ENCODE assay signal across 9 mouse cellular contexts in the genomic region with DNA sequence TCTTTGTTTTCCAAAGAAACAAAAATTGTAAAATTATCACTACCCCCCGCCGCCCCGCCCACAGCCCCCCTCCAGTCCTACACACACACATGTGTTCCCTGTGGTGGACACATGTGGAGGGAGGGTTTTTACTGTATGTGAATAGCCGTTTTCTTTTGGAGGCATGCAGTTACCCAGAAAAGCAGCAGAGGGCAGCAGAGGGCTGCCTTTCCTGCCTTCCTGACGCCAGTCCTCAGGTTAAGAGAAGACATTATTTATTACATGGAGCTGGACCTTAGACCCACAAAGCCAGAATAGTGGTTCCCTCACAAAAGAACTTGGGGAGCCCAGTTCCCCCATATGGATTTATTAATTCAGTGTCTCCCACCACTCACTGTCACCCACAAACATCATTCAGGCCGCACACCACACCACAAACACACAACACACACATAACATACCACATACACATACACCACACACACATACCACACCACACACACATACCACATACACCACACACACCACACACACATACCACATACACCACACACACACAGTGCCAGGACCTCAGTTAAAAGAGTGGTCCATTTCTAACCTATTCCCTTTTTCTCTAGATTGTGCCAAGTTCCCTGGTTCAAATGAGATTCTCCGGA. TPM values are rescaled to one million over a fixed set of nuclear protein-coding genes. Genes with fewer than 3 reads are reported as not detected.
A peak's percentile ranks its signal among the peaks of the same experiment; 100 is the strongest.
DNase-seq lines count a peak whose midpoint lies in the region; ATAC-seq and TF ChIP-seq lines count a peak whose summit lies in the region.
"Had no signal": no experiment of that assay in that cellular context is flagged by ENCODE, and none has a peak within 500 bp of the region (broad histone marks: within the 10 kb centered on the region; RNA-seq: fewer than 3 reads in every experiment).

No protein-coding gene starts in this region.

- H3K4me3 ChIP-seq in forebrain, embryonic 12.5 days (replicated peaks), result no peak overlapping the region
- no peak overlapping the region for H3K4me3 ChIP-seq in olfactory bulb, adult 2 months (ENCODE audit: insufficient read depth, low read depth, low read length)
- H3K4me3 ChIP-seq: limb, embryonic 15.5 days had no signal

- peak; percentile 64 for DNase-seq in ES-CJ7 (ENCODE audit: low read depth, low spot score)
- DNase-seq in c-Kit-positive CD71-positive TER-119-negative erythroid progenitor cells, embryonic 14.5 days (ENCODE audit: low read depth), result peak; percentile 54
- peak; percentile 75 to 80 for DNase-seq in heart, postnatal 14 days
- peak; percentile 53 to 87 for DNase-seq in layer of hippocampus, adult 18-20 months (ENCODE audit: low spot score in 2 of 2)
- peak; percentile 68 to 74 for DNase-seq in lung, adult 18-20 months
- peak; percentile 13 for DNase-seq in testis, postnatal 14 days (ENCODE audit: low spot score)

- 25% methylated on average over 7 of the region's 7 CpGs for WGBS in forebrain, embryonic 12.5 days
- 22% methylated on average over 7 of the region's 7 CpGs for WGBS in olfactory bulb, adult 2 months

- ATAC-seq in forebrain, embryonic 12.5 days (ENCODE audit: low FRiP score), result peak; percentile 76

- H3K4me2 ChIP-seq in forebrain, embryonic 12.5 days, result no peak overlapping the region
- H3K4me2 ChIP-seq: limb, embryonic 15.5 days had no signal

- H3K9me3 ChIP-seq in forebrain, embryonic 12.5 days, result no peaks in the 10 kb centered on the region
- H3K9me3 ChIP-seq: limb, embryonic 15.5 days had no signal

- peaks cover 23% of the 10 kb centered on the region for H3K27me3 ChIP-seq in forebrain, embryonic 12.5 days

- no peak overlapping the region for H3K9ac ChIP-seq in forebrain, embryonic 12.5 days
- H3K9ac ChIP-seq: limb, embryonic 15.5 days had no signal

- TF ChIP-seq CTCF in olfactory bulb, adult 2 months (IDR thresholded peaks at IDR 0.05; ENCODE audit: insufficient read depth, low read depth, low read length), result peak; percentile 78

- TF ChIP-seq POLR2A in olfactory bulb, adult 2 months (IDR thresholded peaks at IDR 0.05; ENCODE audit: insufficient read depth, low read depth, low read length), result no peak

- intact Hi-C loops in heart, postnatal 14 days (cut with DNase I), result loop anchor here (1.0 to 5.0 kb wide), 3 partner anchors 171 to 249 kb away; no protein-coding TSS in a partner anchor

- H3K27ac ChIP-seq in forebrain, embryonic 12.5 days, result no peak overlapping the region
- no peak overlapping the region for H3K27ac ChIP-seq in olfactory bulb, adult 2 months (ENCODE audit: insufficient read depth, low read depth, low read length)
- H3K27ac ChIP-seq: limb, embryonic 15.5 days had no signal

- H3K4me1 ChIP-seq in forebrain, embryonic 12.5 days, result no peaks in the 10 kb centered on the region
- no peaks in the 10 kb centered on the region for H3K4me1 ChIP-seq in olfactory bulb, adult 2 months (ENCODE audit: control insufficient read depth, insufficient read depth, low read length)
- H3K4me1 ChIP-seq: limb, embryonic 15.5 days had no signal

- no peaks in the 10 kb centered on the region for H3K36me3 ChIP-seq in forebrain, embryonic 12.5 days (replicated peaks)
- H3K36me3 ChIP-seq: limb, embryonic 15.5 days had no signal

RNA-seq across cellular contexts. Expression of a gene that starts 5.8 kb away (rescaled TPM):
- 34.1 and 35.0 TPM in 2 replicates for polyA plus RNA-seq in forebrain, embryonic 12.5 days (2016; fragmentation: Nextera tagmentation; extraction: Ambion mirVana)
- total RNA-seq in heart, postnatal 14 days (2021), result 10 to 100 TPM; 34.0 to 35.3 TPM
- total RNA-seq in layer of hippocampus, adult 18-20 months (2021), result 10 to 100 TPM; 53.6 to 56.3 TPM
- polyA plus RNA-seq in olfactory bulb, adult 2 months (2012; ENCODE audit: insufficient read depth, insufficient read length, low replicate concordance, missing spikeins), result not detected in 2 replicates

RNA-seq across cellular contexts. Expression of a gene that starts 49.1 kb away (rescaled TPM):
- polyA plus RNA-seq in forebrain, embryonic 12.5 days (2016; fragmentation: Nextera tagmentation; extraction: Ambion mirVana), result 0.50 TPM in 1 of 2 replicates, not detected in the other
- total RNA-seq in heart, postnatal 14 days (2021), result under 1 TPM in 1 of 2 experiments, not detected in 1; 0.39 TPM
- not detected for total RNA-seq in layer of hippocampus, adult 18-20 months (2021)
- not detected in 2 replicates for polyA plus RNA-seq in olfactory bulb, adult 2 months (2012; ENCODE audit: insufficient read depth, insufficient read length, low replicate concordance, missing spikeins)

RNA-seq across cellular contexts. Expression of a gene that starts 52.9 kb away (rescaled TPM):
- polyA plus RNA-seq in forebrain, embryonic 12.5 days (2016; fragmentation: Nextera tagmentation; extraction: Ambion mirVana), result 39.5 and 41.0 TPM in 2 replicates
- 10 to 100 TPM; 60.6 to 63.0 TPM for total RNA-seq in heart, postnatal 14 days (2021)
- 10 to 100 TPM; 65.5 to 66.4 TPM for total RNA-seq in layer of hippocampus, adult 18-20 months (2021)
- polyA plus RNA-seq in olfactory bulb, adult 2 months (2012; ENCODE audit: insufficient read depth, insufficient read length, low replicate concordance, missing spikeins), result not detected in 2 replicates

Comparison
In these comparisons a context has a peak if more than half of its experiments do, and no peak if none do; other contexts are left out.
1. DNase-seq: peak in every context shown above with its lines; median percentile 78 in heart, postnatal 14 days; 71 in lung, adult 18-20 months; 70 in layer of hippocampus, adult 18-20 months; 64 in ES-CJ7; 54 in c-Kit-positive CD71-positive TER-119-negative erythroid progenitor cells, embryonic 14.5 days; 13 in testis, postnatal 14 days.